Mouse (Mus musculus) cerebellum, adult 2 months (tissue): ENCODE measurements around the gene Plxnb2. TPM values are rescaled to one million over a fixed set of nuclear protein-coding genes. Genes with fewer than 3 reads are reported as not detected.

Experiments used
- DNase-seq, 2 experiments: peaks; one replicate each; pipeline ENCODE4 v3.0.0; 2021
- H3K27ac ChIP-seq: fragments of 200-500 bp; 2 replicates; pipeline ENCODE4 v1.5.1; 2012; ENCODE audit warnings: low read length, control low read depth, inconsistent platforms; ENCODE audit not compliant: insufficient read depth
- H3K27me3 ChIP-seq: fragments of 200-500 bp; 2 replicates; pipeline ENCODE4 v1.6.1; 2012; ENCODE audit warnings: inconsistent platforms, mild to moderate bottlenecking, low read length, moderate library complexity; ENCODE audit not compliant: control insufficient read depth, insufficient read depth
- H3K4me1 ChIP-seq: fragments of 200-500 bp; 2 replicates; pipeline ENCODE4 v1.6.1; 2011; ENCODE audit warnings: low read length; ENCODE audit not compliant: control insufficient read depth, insufficient read depth
- H3K4me3 ChIP-seq: fragments of 200-500 bp; replicated peaks from 2 replicates; pipeline ENCODE3; 2011; ENCODE audit warnings: mild to moderate bottlenecking, low read depth, low read length, control low read depth; ENCODE audit not compliant: insufficient read depth
- CTCF ChIP-seq: fragments of 200-500 bp; IDR thresholded peaks from 2 replicates; pipeline ENCODE4 v1.5.1; 2011; ENCODE audit warnings: low read depth, mild to moderate bottlenecking, control low read depth, low read length, moderate library complexity, borderline replicate concordance; ENCODE audit not compliant: insufficient read depth
- POLR2A ChIP-seq: fragments of 200-500 bp; IDR thresholded peaks from 2 replicates; pipeline ENCODE4 v1.6.1; 2011; ENCODE audit warnings: low read length, control low read depth, borderline replicate concordance; ENCODE audit not compliant: insufficient read depth
- WGBS: fragments of 180-500 bp; shearing (Covaris S2); methylation state at CpG from one replicate; pipeline ENCODE4 v1.1.7; 2018; 5-methylcytosine and 5-hydroxymethylcytosine counted together
- polyA plus RNA-seq: library from polyadenylated mRNA; depleted of rRNA; stranded (reverse); fragments of >200 nt; gene quantifications from 2 replicates; pipeline ENCODE4 v1.2.3, GENCODE M21; 2012

Plxnb2 gene
- polyA plus RNA-seq, 1 experiment = 127 TPM

- TF ChIP-seq CTCF (no peak), POLR2A (no peak)
- H3K4me1 ChIP-seq = peaks cover 41% of the 10 kb centered on the region
- no peak overlapping the region for H3K4me3 ChIP-seq
- DNase-seq = peak; percentile 82 to 87
- 2% methylated on average over 5 of the region's 5 CpGs for WGBS
- no peaks in the 10 kb centered on the region for H3K27me3 ChIP-seq
- H3K27ac ChIP-seq = peak overlapping the region; percentile 92
Measured at GRCm38 (mm10) chr15:89177121-89177520, 3.5 kb downstream of the Plxnb2 start.

GRCm38 (mm10) chr15:89175411-89176155 lies 5.0 kb downstream of the Plxnb2 start:
- H3K4me1 ChIP-seq = peaks cover 44% of the 10 kb centered on the region

GRCm38 (mm10) chr15:89174889-89175339 lies 5.7 kb downstream of the Plxnb2 start:
- Histone ChIP-seq H3K4me3 (no peak overlapping the region), H3K4me1 (peaks cover 50% of the 10 kb centered on the region), H3K27me3 (no peaks in the 10 kb centered on the region), H3K27ac (0 out of 2 replicates have a peak overlapping the region, but pooled peaks have one; percentile 39)
- peak in 1 of 2 experiments; percentile 53 for DNase-seq
- no peak for TF ChIP-seq POLR2A
- no peak for TF ChIP-seq CTCF
- 29% methylated on average over 11 of the region's 11 CpGs for WGBS

More at GRCm38 (mm10) chr15:89175411-89176155, 5.0 kb downstream of the Plxnb2 start:
- peak overlapping the region; percentile 34 for H3K27ac ChIP-seq
- H3K27me3 ChIP-seq = no peaks in the 10 kb centered on the region
- TF ChIP-seq CTCF (no peak), POLR2A (no peak)
- WGBS = 40% methylated on average over 13 of the region's 13 CpGs
- peak in 1 of 2 experiments; percentile 29 for DNase-seq
- H3K4me3 ChIP-seq = no peak overlapping the region

GRCm38 (mm10) chr15:89173906-89174214 lies 6.7 kb downstream of the Plxnb2 start:
- H3K27ac ChIP-seq = peak overlapping the region; percentile 57
- DNase-seq = peak; percentile 79 to 82
- no peaks in the 10 kb centered on the region for H3K27me3 ChIP-seq
- peak overlapping the region; percentile 73 for H3K4me3 ChIP-seq
- TF ChIP-seq POLR2A = peak; percentile 57; the same call in 1 of the 2 replicates
- no peak for TF ChIP-seq CTCF
- peaks cover 59% of the 10 kb centered on the region for H3K4me1 ChIP-seq
- WGBS = 3% methylated on average over 15 of the region's 15 CpGs

- peaks cover 63% of the 10 kb centered on the region for H3K4me1 ChIP-seq
- H3K4me3 ChIP-seq = peak overlapping the region; percentile 73
- TF ChIP-seq CTCF (no peak), POLR2A (no peak)
- DNase-seq = peak; percentile 57 to 67
- H3K27ac ChIP-seq = peak overlapping the region; percentile 57
- H3K27me3 ChIP-seq = no peaks in the 10 kb centered on the region
- WGBS = under 1% methylated on average over 62 of the region's 65 CpGs
Measured at GRCm38 (mm10) chr15:89173024-89173905, 7.3 kb downstream of the Plxnb2 start.

GRCm38 (mm10) chr15:89172276-89172935 lies 8.2 kb downstream of the Plxnb2 start:
- H3K4me1 ChIP-seq = peaks cover 63% of the 10 kb centered on the region

GRCm38 (mm10) chr15:89171526-89172051 lies 9.0 kb downstream of the Plxnb2 start:
- WGBS = 59% methylated on average over 5 of the region's 5 CpGs
- H3K4me1 ChIP-seq = peaks cover 59% of the 10 kb centered on the region

More at GRCm38 (mm10) chr15:89172276-89172935, 8.2 kb downstream of the Plxnb2 start:
- WGBS = 11% methylated on average over 17 of the region's 17 CpGs
- no peak for TF ChIP-seq POLR2A
- TF ChIP-seq CTCF = no peak
- no peak for DNase-seq
- Histone ChIP-seq H3K4me3 (peak overlapping the region; percentile 73), H3K27ac (peak overlapping the region; percentile 57), H3K27me3 (no peaks in the 10 kb centered on the region)

More at GRCm38 (mm10) chr15:89171526-89172051, 9.0 kb downstream of the Plxnb2 start:
- Histone ChIP-seq H3K27ac (no peak overlapping the region), H3K4me3 (no peak overlapping the region), H3K27me3 (no peaks in the 10 kb centered on the region)
- TF ChIP-seq CTCF (no peak), POLR2A (no peak)
- DNase-seq = peak in 1 of 2 experiments; percentile 29
